Comparison of ENCODE assay signal across 9 mouse cellular contexts in genomic region chr1:192852047-192852446, GRCm38 (mm10). TPM values are rescaled to one million over a fixed set of nuclear protein-coding genes. Genes with fewer than 3 reads are reported as not detected.
DNase-seq lines count a peak whose midpoint lies in the region; ATAC-seq and TF ChIP-seq lines count a peak whose summit lies in the region.
"Had no signal": no experiment of that assay in that cellular context is flagged by ENCODE, and none has a peak within 500 bp of the region (broad histone marks: within the 10 kb centered on the region; RNA-seq: fewer than 3 reads in every experiment).

No protein-coding gene starts in this region.

- no peak for DNase-seq in heart, postnatal 36 days
- peak; percentile 9 for DNase-seq in brain, embryonic 14.5 days (ENCODE audit: low read depth)
- no peak for DNase-seq in limb, embryonic 14.5 days (ENCODE audit: low spot score)
- DNase-seq in left cerebral cortex, postnatal 10 days (ENCODE audit: extremely low spot score in 1 of 2, low spot score in 2 of 2), result no peak
- no peak for DNase-seq in left cerebral cortex, postnatal 4 days
- no peak for DNase-seq in T-cell, adult 2 months (ENCODE audit: low spot score)

- intact Hi-C loops in heart, postnatal 36 days (cut with DNase I), result no loop called here
- intact Hi-C loops in left cerebral cortex, postnatal 10 days (cut with DNase I), result no loop called here
- intact Hi-C loops in left cerebral cortex, postnatal 4 days (cut with DNase I), result no loop called here

- H3K4me2 ChIP-seq in heart, embryonic 13.5 days, result peak overlapping the region; percentile 91
- H3K4me2 ChIP-seq in forebrain, embryonic 13.5 days, result peak overlapping the region; percentile 90
- H3K4me2 ChIP-seq in limb, embryonic 14.5 days (replicated peaks; ENCODE audit: low read depth, low read length, severe bottlenecking), result peak overlapping the region; percentile 87

- H3K9ac ChIP-seq in heart, embryonic 13.5 days, result peak overlapping the region; percentile 42; the same call in 1 of the 2 replicates
- peak overlapping the region; percentile 53 for H3K9ac ChIP-seq in forebrain, embryonic 13.5 days
- H3K9ac ChIP-seq in limb, embryonic 14.5 days (ENCODE audit: low read depth, low read length, severe bottlenecking), result peak overlapping the region; percentile 98

- H3K4me3 ChIP-seq in heart, embryonic 13.5 days, result no peak overlapping the region
- peak overlapping the region; percentile 15; the same call in 1 of the 2 replicates for H3K4me3 ChIP-seq in forebrain, embryonic 13.5 days
- peak overlapping the region; percentile 93 for H3K4me3 ChIP-seq in limb, embryonic 14.5 days (replicated peaks; ENCODE audit: low read length)
- H3K4me3 ChIP-seq: left cerebral cortex, adult 2 months had no signal

- TF ChIP-seq POLR2A in brain, embryonic 14.5 days (IDR thresholded peaks at IDR 0.05; ENCODE audit: borderline replicate concordance, extremely low read depth, insufficient read depth, insufficient read length, poor library complexity, severe bottlenecking), result no peak
- no peak for TF ChIP-seq POLR2A in limb, embryonic 14.5 days (IDR thresholded peaks at IDR 0.05; ENCODE audit: borderline replicate concordance, extremely low read depth, insufficient read depth, insufficient read length)

- ATAC-seq in heart, embryonic 13.5 days (ENCODE audit: extremely low read depth, insufficient number of reproducible peaks, low FRiP score, low TSS enrichment), result no peak
- ATAC-seq in forebrain, embryonic 13.5 days, result no peak
- ATAC-seq in limb, embryonic 14.5 days (ENCODE audit: low FRiP score, low read depth), result no peak

- peaks cover 34% of the 10 kb centered on the region for H3K36me3 ChIP-seq in heart, embryonic 13.5 days
- H3K36me3 ChIP-seq in forebrain, embryonic 13.5 days (ENCODE audit: poor library complexity, severe bottlenecking), result peaks cover 30% of the 10 kb centered on the region
- peaks cover 52% of the 10 kb centered on the region for H3K36me3 ChIP-seq in limb, embryonic 14.5 days (ENCODE audit: control insufficient read depth, insufficient read depth, low read length)

- peak overlapping the region; percentile 87 for H3K27ac ChIP-seq in heart, embryonic 13.5 days (replicated peaks)
- H3K27ac ChIP-seq in forebrain, embryonic 13.5 days, result peak overlapping the region; percentile 77; the same call in 1 of the 2 replicates
- peak overlapping the region; percentile 69 for H3K27ac ChIP-seq in limb, embryonic 14.5 days (replicated peaks; ENCODE audit: low read depth, low read length)
- H3K27ac ChIP-seq: left cerebral cortex, adult 2 months had no signal

- H3K9me3 ChIP-seq in heart, embryonic 13.5 days, result no peaks in the 10 kb centered on the region
- H3K9me3 ChIP-seq in forebrain, embryonic 13.5 days (replicated peaks), result no peaks in the 10 kb centered on the region
- H3K9me3 ChIP-seq in limb, embryonic 14.5 days (ENCODE audit: control insufficient read depth, low read length), result no peaks in the 10 kb centered on the region

- peaks cover 56% of the 10 kb centered on the region for H3K4me1 ChIP-seq in heart, embryonic 13.5 days
- peaks cover 54% of the 10 kb centered on the region for H3K4me1 ChIP-seq in forebrain, embryonic 13.5 days
- peaks cover 52% of the 10 kb centered on the region for H3K4me1 ChIP-seq in limb, embryonic 14.5 days (ENCODE audit: control insufficient read depth, insufficient read depth, low read length)

- peaks cover 54% of the 10 kb centered on the region for H3K27me3 ChIP-seq in heart, embryonic 13.5 days (replicated peaks)
- H3K27me3 ChIP-seq in forebrain, embryonic 13.5 days, result peaks cover 13% of the 10 kb centered on the region; the same call in 1 of the 2 replicates
- no peaks in the 10 kb centered on the region for H3K27me3 ChIP-seq in limb, embryonic 14.5 days (ENCODE audit: control insufficient read depth, insufficient read depth, low read length)

- TF ChIP-seq CTCF in brain, embryonic 14.5 days (IDR thresholded peaks at IDR 0.05; ENCODE audit: borderline replicate concordance, extremely low read depth, insufficient read depth, insufficient read length), result no peak

RNA-seq across cellular contexts. Expression of gene Sertad4, which starts 3.5 kb away (rescaled TPM):
- polyA plus RNA-seq in heart, embryonic 13.5 days (2015; fragmentation: Nextera tagmentation; extraction: Ambion mirVana), result 13.7 and 14.2 TPM in 2 replicates
- 1 to 10 TPM; 3.8 to 6.2 TPM for total RNA-seq in heart, postnatal 36 days (2021)
- 32.5 and 38.7 TPM in 2 replicates for polyA plus RNA-seq in brain, embryonic 14.5 days (2012; rRNA removed)
- 20.4 and 20.5 TPM in 2 replicates for polyA plus RNA-seq in forebrain, embryonic 13.5 days (2015; fragmentation: Nextera tagmentation; extraction: Ambion mirVana)
- polyA plus RNA-seq in limb, embryonic 14.5 days (2012; rRNA removed), result 110 and 143 TPM in 2 replicates
- 84.7 and 96.9 TPM in 2 replicates for polyA plus RNA-seq in limb, embryonic 14.5 days (2014; fragmentation: Nextera tagmentation; extraction: Ambion mirVana)
- total RNA-seq in left cerebral cortex, postnatal 10 days (2021), result 10 to 100 TPM; 27.3 to 30.3 TPM
- total RNA-seq in left cerebral cortex, postnatal 4 days (2021), result 10 to 100 TPM; 36.7 to 39.6 TPM

Comparison
In these comparisons a context has a peak if more than half of its experiments do, and no peak if none do; other contexts are left out.
1. H3K9ac ChIP-seq: peak in every context shown above with its lines; median percentile 98 in limb, embryonic 14.5 days; 53 in forebrain, embryonic 13.5 days; 42 in heart, embryonic 13.5 days.